Mouse (Mus musculus): ENCODE measurements around the gene Adamts2. TPM values are rescaled to one million over a fixed set of nuclear protein-coding genes. Genes with fewer than 3 reads are reported as not detected.

The Adamts2 gene
- polyA plus RNA-seq, 1 experiment from 2014 or later: 8.5 TPM

- no peak overlapping the region for H3K4me3 ChIP-seq (replicated peaks)
- no peaks in the 10 kb centered on the region for H3K9me3 ChIP-seq
- no peak overlapping the region for H3K4me2 ChIP-seq (replicated peaks)
- H3K9ac ChIP-seq: no peak overlapping the region
- ATAC-seq: no peak
- WGBS: 92% methylated on average over 7 of the region's 7 CpGs
- no peak overlapping the region for H3K27ac ChIP-seq
- no peaks in the 10 kb centered on the region for H3K27me3 ChIP-seq (replicated peaks)
- H3K36me3 ChIP-seq: no peaks in the 10 kb centered on the region
- H3K4me1 ChIP-seq (replicated peaks): no peaks in the 10 kb centered on the region
Measured at GRCm38 (mm10) chr11:50681940-50682339, 80.1 kb downstream of the Adamts2 start.

GRCm38 (mm10) chr11:50683821-50684220, 81.9 kb downstream of the Adamts2 start:
- Histone ChIP-seq H3K4me3 (replicated peaks) (no peak overlapping the region), H3K27ac (no peak overlapping the region), H3K27me3 (replicated peaks) (no peaks in the 10 kb centered on the region), H3K9ac (no peak overlapping the region), H3K36me3 (no peaks in the 10 kb centered on the region), H3K4me2 (replicated peaks) (no peak overlapping the region), H3K4me1 (replicated peaks) (no peaks in the 10 kb centered on the region), H3K9me3 (no peaks in the 10 kb centered on the region)
- 76% methylated on average over 2 of the region's 2 CpGs for WGBS
- ATAC-seq: no peak

GRCm38 (mm10) chr11:50688584-50688983, 86.7 kb downstream of the Adamts2 start:
- no peak for ATAC-seq
- WGBS: 87% methylated on average over 3 of the region's 3 CpGs
- H3K36me3 ChIP-seq: no peaks in the 10 kb centered on the region
- no peaks in the 10 kb centered on the region for H3K27me3 ChIP-seq (replicated peaks)
- H3K4me1 ChIP-seq (replicated peaks): no peaks in the 10 kb centered on the region
- H3K9me3 ChIP-seq: no peaks in the 10 kb centered on the region
- no peak overlapping the region for H3K27ac ChIP-seq
- H3K4me2 ChIP-seq (replicated peaks): no peak overlapping the region
- H3K9ac ChIP-seq: no peak overlapping the region
- no peak overlapping the region for H3K4me3 ChIP-seq (replicated peaks)

- no peak overlapping the region for H3K4me2 ChIP-seq (replicated peaks)
- H3K9me3 ChIP-seq: no peaks in the 10 kb centered on the region
- no peaks in the 10 kb centered on the region for H3K27me3 ChIP-seq (replicated peaks)
- no peaks in the 10 kb centered on the region for H3K4me1 ChIP-seq (replicated peaks)
- no peak overlapping the region for H3K27ac ChIP-seq
- no peak overlapping the region for H3K9ac ChIP-seq
- H3K36me3 ChIP-seq: no peaks in the 10 kb centered on the region
- 90% methylated on average over 4 of the region's 4 CpGs for WGBS
- no peak overlapping the region for H3K4me3 ChIP-seq (replicated peaks)
- ATAC-seq: no peak
Measured at GRCm38 (mm10) chr11:50689672-50690071, 87.8 kb downstream of the Adamts2 start.

GRCm38 (mm10) chr11:50699971-50700370, 98.1 kb downstream of the Adamts2 start:
- Histone ChIP-seq H3K4me2 (replicated peaks) (no peak overlapping the region), H3K36me3 (no peaks in the 10 kb centered on the region), H3K27ac (no peak overlapping the region), H3K9me3 (no peaks in the 10 kb centered on the region), H3K4me3 (replicated peaks) (no peak overlapping the region), H3K9ac (no peak overlapping the region), H3K27me3 (replicated peaks) (no peaks in the 10 kb centered on the region), H3K4me1 (replicated peaks) (no peaks in the 10 kb centered on the region)
- no peak for ATAC-seq
- 83% methylated on average over 12 of the region's 12 CpGs for WGBS

GRCm38 (mm10) chr11:50700496-50700895, 98.6 kb downstream of the Adamts2 start:
- H3K4me1 ChIP-seq (replicated peaks): no peaks in the 10 kb centered on the region
- H3K9ac ChIP-seq: no peak overlapping the region
- H3K4me2 ChIP-seq (replicated peaks): no peak overlapping the region
- no peak for ATAC-seq
- no peaks in the 10 kb centered on the region for H3K36me3 ChIP-seq
- no peak overlapping the region for H3K27ac ChIP-seq
- H3K27me3 ChIP-seq (replicated peaks): no peaks in the 10 kb centered on the region
- WGBS: 89% methylated on average over 8 of the region's 8 CpGs
- H3K9me3 ChIP-seq: no peaks in the 10 kb centered on the region
- no peak overlapping the region for H3K4me3 ChIP-seq (replicated peaks)

GRCm38 (mm10) chr11:50703397-50703796, 101.5 kb downstream of the Adamts2 start:
- no peak overlapping the region for H3K9ac ChIP-seq
- no peak overlapping the region for H3K4me3 ChIP-seq (replicated peaks)
- no peaks in the 10 kb centered on the region for H3K36me3 ChIP-seq
- no peaks in the 10 kb centered on the region for H3K4me1 ChIP-seq (replicated peaks)
- no peaks in the 10 kb centered on the region for H3K9me3 ChIP-seq
- no peak overlapping the region for H3K27ac ChIP-seq
- WGBS: 57% methylated on average over 7 of the region's 7 CpGs
- no peak for ATAC-seq
- no peaks in the 10 kb centered on the region for H3K27me3 ChIP-seq (replicated peaks)
- H3K4me2 ChIP-seq (replicated peaks): no peak overlapping the region

- Histone ChIP-seq H3K36me3 (no peaks in the 10 kb centered on the region), H3K27me3 (replicated peaks) (no peaks in the 10 kb centered on the region), H3K4me2 (replicated peaks) (no peak overlapping the region), H3K4me1 (replicated peaks) (no peaks in the 10 kb centered on the region), H3K4me3 (replicated peaks) (no peak overlapping the region), H3K9ac (no peak overlapping the region), H3K27ac (no peak overlapping the region), H3K9me3 (no peaks in the 10 kb centered on the region)
- 59% methylated on average over 2 of the region's 2 CpGs for WGBS
- ATAC-seq: no peak
Measured at GRCm38 (mm10) chr11:50704511-50704910, 102.6 kb downstream of the Adamts2 start.

- Histone ChIP-seq H3K9ac (no peak overlapping the region), H3K4me1 (replicated peaks) (no peaks in the 10 kb centered on the region), H3K4me2 (replicated peaks) (no peak overlapping the region), H3K36me3 (no peaks in the 10 kb centered on the region), H3K27me3 (replicated peaks) (no peaks in the 10 kb centered on the region), H3K9me3 (no peaks in the 10 kb centered on the region), H3K4me3 (replicated peaks) (no peak overlapping the region), H3K27ac (no peak overlapping the region)
- 85% methylated on average over 1 of the region's 1 CpGs for WGBS
- ATAC-seq: no peak
Measured at GRCm38 (mm10) chr11:50707259-50707658, 105.4 kb downstream of the Adamts2 start.

- WGBS: 33% methylated on average over 21 of the region's 21 CpGs
- peaks cover 5% of the 10 kb centered on the region; the same call in 1 of the 2 replicates for H3K4me1 ChIP-seq (replicated peaks)
- H3K9ac ChIP-seq: no peak overlapping the region
- H3K36me3 ChIP-seq: no peaks in the 10 kb centered on the region
- no peak overlapping the region for H3K4me3 ChIP-seq (replicated peaks)
- H3K27me3 ChIP-seq (replicated peaks): no peaks in the 10 kb centered on the region
- no peak overlapping the region for H3K27ac ChIP-seq
- peak; percentile 92 for ATAC-seq
- H3K4me2 ChIP-seq (replicated peaks): peak overlapping the region; percentile 32
- H3K9me3 ChIP-seq: no peaks in the 10 kb centered on the region
Measured at GRCm38 (mm10) chr11:50713610-50714202, 111.8 kb downstream of the Adamts2 start.

GRCm38 (mm10) chr11:50715091-50715490, 113.2 kb downstream of the Adamts2 start:
- no peak overlapping the region for H3K4me2 ChIP-seq (replicated peaks)
- ATAC-seq: no peak
- no peaks in the 10 kb centered on the region for H3K36me3 ChIP-seq
- WGBS: 53% methylated on average over 6 of the region's 6 CpGs
- H3K27ac ChIP-seq: no peak overlapping the region
- H3K4me1 ChIP-seq (replicated peaks): peaks cover 5% of the 10 kb centered on the region; the same call in 1 of the 2 replicates
- no peaks in the 10 kb centered on the region for H3K9me3 ChIP-seq
- H3K9ac ChIP-seq: no peak overlapping the region
- H3K27me3 ChIP-seq (replicated peaks): no peaks in the 10 kb centered on the region
- no peak overlapping the region for H3K4me3 ChIP-seq (replicated peaks)

- Histone ChIP-seq H3K36me3 (no peaks in the 10 kb centered on the region), H3K27ac (peak overlapping the region; percentile 58), H3K9me3 (no peaks in the 10 kb centered on the region), H3K27me3 (replicated peaks) (no peaks in the 10 kb centered on the region), H3K4me3 (replicated peaks) (no peak overlapping the region), H3K4me1 (replicated peaks) (peaks cover 5% of the 10 kb centered on the region; the same call in 1 of the 2 replicates), H3K9ac (no peak overlapping the region), H3K4me2 (replicated peaks) (no peak overlapping the region)
- 55% methylated on average over 12 of the region's 12 CpGs for WGBS
- no peak for ATAC-seq
Measured at GRCm38 (mm10) chr11:50717381-50717897, 115.6 kb downstream of the Adamts2 start.

- no peak overlapping the region for H3K9ac ChIP-seq
- ATAC-seq: no peak
- no peak overlapping the region for H3K27ac ChIP-seq
- H3K4me3 ChIP-seq (replicated peaks): no peak overlapping the region
- no peaks in the 10 kb centered on the region for H3K27me3 ChIP-seq (replicated peaks)
- H3K4me2 ChIP-seq (replicated peaks): no peak overlapping the region
- 51% methylated on average over 6 of the region's 6 CpGs for WGBS
- H3K9me3 ChIP-seq: no peaks in the 10 kb centered on the region
- H3K36me3 ChIP-seq: no peaks in the 10 kb centered on the region
- H3K4me1 ChIP-seq (replicated peaks): peaks cover 5% of the 10 kb centered on the region; the same call in 1 of the 2 replicates
Measured at GRCm38 (mm10) chr11:50718862-50719261, 117.0 kb downstream of the Adamts2 start.
